Mouse (Mus musculus) midbrain, embryonic 16.5 days (tissue): Measurements from ENCODE around the gene Sox2. TPM values are rescaled to one million over a fixed set of nuclear protein-coding genes. Genes with fewer than 3 reads are reported as not detected.
A peak's percentile ranks its signal among the peaks of the same experiment; 100 is the strongest.

Experiments used
- ATAC-seq: fragments of 200-750 bp; cut with Nextera tagmentation; 2 replicates; pipeline ENCODE4 v1.8.0; 2017; ENCODE audit warnings: moderate TSS enrichment
- H3K27ac ChIP-seq: fragments of 300-500 bp; sonication (generic); 2 replicates; pipeline ENCODE4 v1.5.1; 2014; ENCODE audit warnings: mild to moderate bottlenecking, low read length, mixed read lengths
- H3K27me3 ChIP-seq: fragments of 300-500 bp; sonication (generic); 2 replicates; pipeline ENCODE4 v1.6.1; 2014; ENCODE audit warnings: low read depth, low read length, mixed read lengths; ENCODE audit not compliant: control insufficient read depth, insufficient read depth
- H3K36me3 ChIP-seq: fragments of 300-500 bp; sonication (generic); 2 replicates; pipeline ENCODE4 v1.6.1; 2014; ENCODE audit warnings: mild to moderate bottlenecking, low read length, moderate library complexity, mixed read lengths; ENCODE audit not compliant: control insufficient read depth, insufficient read depth
- H3K4me1 ChIP-seq: fragments of 300-500 bp; sonication (generic); 2 replicates; pipeline ENCODE4 v1.6.1; 2014; ENCODE audit warnings: mild to moderate bottlenecking, low read length, mixed read lengths; ENCODE audit not compliant: control insufficient read depth, insufficient read depth
- H3K4me2 ChIP-seq: fragments of 300-500 bp; sonication (generic); 2 replicates; pipeline ENCODE4 v1.6.1; 2014; ENCODE audit warnings: mild to moderate bottlenecking, low read length, mixed read lengths
- H3K4me3 ChIP-seq: fragments of 300-500 bp; sonication (generic); 2 replicates; pipeline ENCODE4 v1.5.1; 2014; ENCODE audit warnings: low read depth, mild to moderate bottlenecking, low read length, moderate library complexity, mixed read lengths
- H3K9ac ChIP-seq: fragments of 300-500 bp; sonication (generic); 2 replicates; pipeline ENCODE4 v1.6.1; 2014; ENCODE audit warnings: low read depth, low read length, mixed read lengths
- H3K9me3 ChIP-seq: fragments of 300-500 bp; sonication (generic); replicated peaks from 2 replicates; pipeline ENCODE4 v1.6.1; 2014; ENCODE audit warnings: mild to moderate bottlenecking, low read length, mixed read lengths; ENCODE audit not compliant: control insufficient read depth, poor library complexity, severe bottlenecking
- WGBS: fragments of 180-500 bp; shearing (Covaris S2); extraction: QIAGEN DNeasy Blood & Tissue Kit; methylation state at CpG from one replicate; pipeline ENCODE4 v1.1.7; 2014; 5-methylcytosine and 5-hydroxymethylcytosine counted together
- polyA plus RNA-seq: library from polyadenylated mRNA; unstranded; fragments of >200 nt; fragmentation: Nextera tagmentation; extraction: Ambion mirVana; gene quantifications from 2 replicates; pipeline ENCODE4 v1.2.1, GENCODE M21; 2015

Gene Sox2
- polyA plus RNA-seq, 1 experiment from 2014 or later, result 14.3 TPM

DNA sequence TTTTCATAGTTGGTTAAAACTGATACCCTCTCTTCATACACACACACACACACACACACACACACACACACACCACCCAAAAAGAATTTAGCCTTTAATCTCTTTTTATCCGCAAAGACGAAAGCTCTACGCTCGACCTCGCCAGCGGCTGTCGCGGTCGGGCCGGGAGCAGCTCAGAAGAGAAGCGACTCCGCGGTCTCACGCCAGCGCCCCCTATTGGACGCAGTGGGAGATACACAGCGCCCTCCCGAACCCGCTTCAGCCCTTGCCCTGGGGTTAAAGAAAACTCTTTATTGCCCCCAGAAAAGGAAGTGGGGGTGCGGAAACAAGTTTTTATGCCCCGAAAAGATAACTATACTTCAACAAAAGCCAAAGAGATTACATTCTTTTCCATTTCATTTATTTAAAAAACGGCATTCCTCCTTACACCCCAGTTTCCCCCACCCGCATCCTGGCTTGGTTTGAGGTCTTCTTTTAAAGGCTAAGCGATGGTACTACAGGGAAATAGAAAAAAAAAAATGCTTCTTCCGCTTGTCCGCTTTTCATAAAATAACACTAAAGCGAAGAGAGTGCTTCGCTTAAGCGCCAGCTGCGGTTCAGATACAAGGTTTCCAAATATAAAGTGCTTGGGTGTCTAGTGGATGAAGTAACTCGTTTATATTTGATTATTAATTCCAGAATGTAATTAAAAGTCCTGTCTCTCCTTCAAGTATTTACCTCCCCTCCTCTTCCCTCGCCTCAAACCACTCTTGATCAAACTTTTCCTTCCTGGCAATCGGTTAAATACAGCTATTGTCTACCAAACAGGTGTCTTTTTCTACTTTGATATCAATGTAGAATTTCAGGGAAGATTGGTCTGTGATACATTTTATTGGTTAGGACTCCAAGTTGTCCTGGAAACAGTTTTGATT lies 9.3 kb upstream of the Sox2 start:
- Histone ChIP-seq H3K4me1 (peaks cover 25% of the 10 kb centered on the region), H3K9ac (no peak overlapping the region), H3K27me3 (peaks cover 11% of the 10 kb centered on the region), H3K9me3 (no peaks in the 10 kb centered on the region), H3K36me3 (no peaks in the 10 kb centered on the region), H3K4me3 (peak overlapping the region; percentile 30), H3K27ac (peak overlapping the region; percentile 62), H3K4me2 (peak overlapping the region; percentile 52)
- 8% methylated on average over 33 of the region's 33 CpGs for WGBS
- no peak for ATAC-seq

DNA sequence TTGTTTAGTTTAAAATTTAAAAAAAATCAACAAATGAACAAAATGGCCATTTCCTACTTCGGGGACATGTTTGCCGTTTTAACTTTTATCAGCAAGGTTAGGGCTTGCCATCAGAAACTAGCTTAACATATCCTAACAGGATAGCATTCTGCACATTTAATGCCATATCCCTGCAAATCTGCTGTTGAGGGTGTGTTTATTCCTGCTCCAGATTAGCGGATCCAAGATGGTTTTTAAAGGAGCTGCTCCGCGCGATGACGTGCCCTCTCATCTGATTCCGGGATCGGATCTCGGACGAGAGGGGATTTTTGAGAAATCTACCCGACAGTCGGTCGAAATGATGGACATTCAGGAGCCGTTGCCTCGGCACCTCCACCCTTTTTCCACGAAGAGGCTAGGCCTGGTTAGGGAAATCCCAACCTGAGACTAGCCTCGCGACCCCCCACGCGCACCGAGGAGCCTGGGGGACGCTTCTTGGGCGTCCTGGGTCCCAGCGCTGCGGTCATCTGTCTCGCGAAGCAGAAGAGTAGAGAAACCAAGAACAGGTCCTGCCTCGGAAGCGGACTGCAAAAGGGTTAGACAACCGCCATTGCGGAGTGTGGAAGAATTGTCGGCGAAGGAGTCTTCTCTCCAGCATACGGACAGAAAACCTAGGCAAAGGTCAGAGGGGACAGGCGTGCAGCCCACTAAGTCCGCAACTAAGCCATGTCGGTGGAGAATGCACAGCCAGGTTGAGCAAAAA lies 8.3 kb upstream of the Sox2 start:
- Histone ChIP-seq H3K4me1 (peaks cover 25% of the 10 kb centered on the region), H3K27ac (peak overlapping the region; percentile 62), H3K27me3 (peaks cover 11% of the 10 kb centered on the region), H3K9me3 (no peaks in the 10 kb centered on the region), H3K36me3 (no peaks in the 10 kb centered on the region), H3K4me2 (peak overlapping the region; percentile 52), H3K9ac (peak overlapping the region; percentile 52), H3K4me3 (peak overlapping the region; percentile 30)
- 2% methylated on average over 38 of the region's 38 CpGs for whole genome bisulfite sequencing
- no peak for ATAC-seq

DNA sequence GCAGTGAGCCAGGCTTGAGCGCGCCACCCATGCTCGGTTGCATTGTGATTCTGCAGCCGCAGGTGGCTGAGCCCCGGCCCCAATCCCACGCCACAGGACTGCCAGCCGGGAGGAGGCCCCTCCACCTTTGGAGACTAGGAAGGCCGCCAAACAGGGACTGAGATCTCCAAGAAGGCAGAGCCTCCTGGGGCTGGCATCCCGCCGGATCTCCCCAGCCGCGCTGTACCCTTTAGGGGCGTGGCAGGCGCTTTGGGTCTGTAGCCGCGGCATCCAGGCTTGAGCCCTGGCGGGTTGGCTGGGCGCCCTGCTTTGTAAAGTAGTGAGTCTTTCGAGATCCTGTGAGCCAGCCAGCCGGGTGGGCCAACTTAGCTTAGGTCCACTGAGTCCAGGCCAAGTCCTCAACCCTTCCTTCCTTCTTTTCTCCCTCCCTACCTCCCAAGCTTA lies 7.7 kb upstream of the Sox2 start:
- H3K4me1 ChIP-seq, result peaks cover 25% of the 10 kb centered on the region

DNA sequence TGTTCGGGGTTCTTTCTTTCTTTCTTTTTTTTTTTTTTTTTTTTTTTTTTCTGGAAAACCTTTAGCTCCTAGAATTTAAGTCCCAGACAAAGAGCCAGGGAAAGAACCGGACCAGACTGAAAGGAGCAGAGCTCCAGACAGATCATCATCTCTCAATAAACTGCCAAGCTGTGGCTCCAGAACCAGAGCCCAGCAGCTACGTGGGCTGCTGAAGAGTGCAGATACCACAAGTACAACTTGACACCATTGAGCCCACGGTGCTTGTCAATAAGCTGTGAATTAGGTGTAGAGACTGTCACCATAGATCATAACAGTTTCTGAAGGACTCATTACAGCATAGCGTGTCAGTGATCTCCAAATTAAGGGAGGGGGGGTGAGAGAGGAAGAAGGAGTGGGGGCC lies 7.1 kb upstream of the Sox2 start:
- H3K27me3 ChIP-seq, result peaks cover 14% of the 10 kb centered on the region
- peak overlapping the region; percentile 52; the same call in 1 of the 2 replicates for H3K9ac ChIP-seq
- no peaks in the 10 kb centered on the region for H3K9me3 ChIP-seq
- H3K36me3 ChIP-seq, result no peaks in the 10 kb centered on the region
- no peak overlapping the region for H3K4me3 ChIP-seq
- 22% methylated on average over 5 of the region's 5 CpGs for WGBS
- H3K27ac ChIP-seq, result peak overlapping the region; percentile 62
- H3K4me1 ChIP-seq, result peaks cover 25% of the 10 kb centered on the region
- H3K4me2 ChIP-seq, result peak overlapping the region; percentile 52
- ATAC-seq, result no peak

More for the DNA sequence above, 7.7 kb upstream of the Sox2 start:
- Histone ChIP-seq H3K9me3 (no peaks in the 10 kb centered on the region), H3K9ac (peak overlapping the region; percentile 52), H3K27ac (peak overlapping the region; percentile 62), H3K4me2 (peak overlapping the region; percentile 52), H3K4me3 (peak overlapping the region; percentile 30), H3K36me3 (no peaks in the 10 kb centered on the region), H3K27me3 (peaks cover 11% of the 10 kb centered on the region)
- WGBS, result 0% methylated on average over 18 of the region's 20 CpGs
- ATAC-seq, result peak; percentile 54

DNA sequence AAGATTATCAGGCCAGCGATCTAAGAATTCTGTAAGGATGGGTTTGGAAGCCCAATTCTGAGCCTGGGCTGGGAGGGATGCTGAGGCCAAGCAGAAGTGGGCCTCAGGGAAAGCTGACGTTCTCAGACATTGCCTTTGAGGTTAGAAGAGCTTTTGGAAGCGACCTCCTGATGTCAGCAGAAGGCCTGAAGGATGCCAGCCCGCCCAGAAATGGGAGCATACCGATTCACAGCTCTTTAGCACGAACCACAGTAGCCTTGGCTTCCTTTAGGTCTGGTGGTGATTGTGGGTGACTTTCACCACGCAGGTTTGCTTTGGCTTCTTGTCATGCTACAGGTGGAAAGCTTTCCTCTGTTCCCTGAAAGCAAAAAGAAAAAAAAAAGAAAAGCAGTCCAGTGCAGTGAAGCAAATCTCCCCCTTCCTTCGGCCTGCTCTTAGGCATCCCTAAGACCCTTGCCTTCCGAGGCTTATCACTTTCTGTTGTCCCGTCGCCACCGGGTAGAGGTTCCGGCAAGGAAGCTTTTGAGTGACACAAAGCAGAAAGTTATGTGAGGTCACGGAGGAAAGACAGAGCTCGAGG lies 6.6 kb upstream of the Sox2 start:
- peaks cover 23% of the 10 kb centered on the region for H3K4me1 ChIP-seq
- no peaks in the 10 kb centered on the region for H3K36me3 ChIP-seq
- no peak overlapping the region for H3K4me3 ChIP-seq
- peak overlapping the region; percentile 41; the same call in 1 of the 2 replicates for H3K9ac ChIP-seq
- ATAC-seq, result no peak
- peak overlapping the region; percentile 52 for H3K4me2 ChIP-seq
- H3K27me3 ChIP-seq, result peaks cover 16% of the 10 kb centered on the region
- 18% methylated on average over 15 of the region's 15 CpGs for WGBS
- H3K9me3 ChIP-seq, result no peaks in the 10 kb centered on the region
- H3K27ac ChIP-seq, result peak overlapping the region; percentile 62

DNA sequence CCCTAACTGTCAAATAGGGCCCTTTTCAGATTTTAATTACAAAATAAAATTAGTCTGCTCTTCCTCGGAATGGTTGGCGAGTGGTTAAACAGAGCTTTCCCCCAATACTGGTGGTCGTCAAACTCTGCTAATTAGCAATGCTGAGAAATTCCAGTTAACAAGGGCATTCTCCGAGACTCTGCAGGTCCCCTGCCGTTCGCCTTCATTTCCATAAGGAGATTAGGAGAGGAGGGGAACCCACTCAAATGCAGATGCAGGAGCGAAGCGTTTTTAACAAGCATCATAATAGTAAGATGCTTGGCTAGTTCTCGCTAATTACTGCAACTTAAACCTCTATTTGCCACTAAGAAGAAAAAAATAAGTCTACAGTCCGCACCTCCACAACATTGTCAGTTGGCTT lies 4.0 kb upstream of the Sox2 start:
- H3K27me3 ChIP-seq, result peaks cover 16% of the 10 kb centered on the region
- WGBS, result 4% methylated on average over 10 of the region's 10 CpGs

DNA sequence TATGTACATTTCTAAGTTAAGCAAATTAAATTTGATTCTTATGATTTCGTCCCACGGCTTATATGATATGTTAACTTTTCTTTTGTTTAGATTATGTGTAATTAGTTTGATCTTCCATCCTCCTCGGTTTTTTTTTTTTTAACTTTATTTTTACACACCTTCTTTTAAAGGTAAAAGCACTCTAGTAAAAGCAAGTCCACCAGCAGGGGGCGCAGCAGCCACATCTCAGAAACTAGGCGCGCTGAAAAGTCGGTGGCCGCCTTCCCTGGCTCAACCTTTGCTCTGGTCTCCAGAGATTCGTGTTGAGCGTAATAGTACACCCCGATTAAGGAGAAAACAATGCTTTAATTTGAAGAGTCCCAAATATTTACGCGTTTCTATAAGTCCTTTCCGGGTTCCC lies 2.5 kb upstream of the Sox2 start:
- ATAC-seq, result no peak
- Histone ChIP-seq H3K9ac (0 out of 2 replicates have a peak overlapping the region, but pooled peaks have one; percentile 3), H3K36me3 (no peaks in the 10 kb centered on the region), H3K4me3 (peak overlapping the region; percentile 1; the same call in 1 of the 2 replicates), H3K27ac (peak overlapping the region; percentile 85), H3K4me1 (peaks cover 23% of the 10 kb centered on the region), H3K4me2 (peak overlapping the region; percentile 54), H3K27me3 (peaks cover 16% of the 10 kb centered on the region), H3K9me3 (no peaks in the 10 kb centered on the region)
- WGBS, result under 1% methylated on average over 14 of the region's 14 CpGs

More for the DNA sequence above, 4.0 kb upstream of the Sox2 start:
- Histone ChIP-seq H3K4me1 (peaks cover 29% of the 10 kb centered on the region), H3K9ac (no peak overlapping the region), H3K27ac (no peak overlapping the region), H3K36me3 (no peaks in the 10 kb centered on the region), H3K9me3 (no peaks in the 10 kb centered on the region), H3K4me2 (peak overlapping the region; percentile 22), H3K4me3 (no peak overlapping the region)
- ATAC-seq, result no peak

DNA sequence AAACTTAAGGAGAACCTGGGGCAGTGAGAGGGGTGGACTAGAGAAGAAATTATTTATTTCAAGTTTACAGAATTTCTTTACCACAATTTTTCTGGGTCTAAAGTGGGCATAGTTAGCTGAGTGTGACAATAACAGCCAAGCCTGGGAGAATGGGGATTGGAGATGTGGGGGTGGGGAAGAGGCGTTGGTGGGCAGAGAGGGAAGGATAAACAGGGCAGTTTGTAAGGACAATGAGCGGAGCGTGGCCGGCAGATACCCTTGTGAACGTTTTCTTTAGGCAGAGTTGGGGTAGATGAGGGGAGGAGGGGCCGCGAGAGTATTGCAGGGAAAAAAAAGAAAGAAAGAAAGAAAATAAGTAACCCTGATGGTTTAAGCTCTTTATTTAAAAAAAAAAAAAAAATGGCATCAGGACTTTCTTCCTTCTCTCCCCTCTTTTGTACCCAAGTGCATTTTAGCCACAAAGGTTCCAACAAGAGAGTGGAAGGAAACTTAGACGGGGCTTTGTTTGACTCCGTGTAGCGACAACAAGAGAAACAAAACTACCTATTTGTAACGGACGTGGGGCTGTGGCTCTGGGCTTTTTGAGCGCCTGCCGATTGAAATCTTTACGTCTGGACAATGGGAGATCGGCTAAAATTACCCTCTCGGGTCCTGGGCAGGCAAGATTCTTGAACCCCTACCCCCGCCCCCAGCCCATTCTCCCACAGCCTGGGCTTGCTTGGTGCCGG lies 1.9 kb upstream of the Sox2 start:
- H3K4me2 ChIP-seq, result peak overlapping the region; percentile 54
- H3K27ac ChIP-seq, result peak overlapping the region; percentile 85
- WGBS, result 3% methylated on average over 19 of the region's 19 CpGs
- peak overlapping the region; percentile 55 for H3K9ac ChIP-seq
- no peaks in the 10 kb centered on the region for H3K36me3 ChIP-seq
- no peak for ATAC-seq
- H3K4me3 ChIP-seq, result peak overlapping the region; percentile 53
- peaks cover 13% of the 10 kb centered on the region for H3K27me3 ChIP-seq
- H3K9me3 ChIP-seq, result no peaks in the 10 kb centered on the region
- H3K4me1 ChIP-seq, result peaks cover 20% of the 10 kb centered on the region
